Mouse (Mus musculus) activated CD4-positive, CD25-positive, alpha-beta regulatory T cell (primary cell): Measurements from ENCODE around the gene Gm5580. TPM values are rescaled to one million over a fixed set of nuclear protein-coding genes. Genes with fewer than 3 reads are reported as not detected.

Experiments used
- polyA plus RNA-seq, 2 experiments: library from polyadenylated mRNA; unstranded; fragments of 100-300 nt; shearing (Covaris generic); gene quantifications; one replicate each; pipeline ENCODE4 v1.2.1; 2017

The Gm5580 gene
- under 1 TPM; 0.47 to 0.55 TPM for polyA plus RNA-seq

DNA sequence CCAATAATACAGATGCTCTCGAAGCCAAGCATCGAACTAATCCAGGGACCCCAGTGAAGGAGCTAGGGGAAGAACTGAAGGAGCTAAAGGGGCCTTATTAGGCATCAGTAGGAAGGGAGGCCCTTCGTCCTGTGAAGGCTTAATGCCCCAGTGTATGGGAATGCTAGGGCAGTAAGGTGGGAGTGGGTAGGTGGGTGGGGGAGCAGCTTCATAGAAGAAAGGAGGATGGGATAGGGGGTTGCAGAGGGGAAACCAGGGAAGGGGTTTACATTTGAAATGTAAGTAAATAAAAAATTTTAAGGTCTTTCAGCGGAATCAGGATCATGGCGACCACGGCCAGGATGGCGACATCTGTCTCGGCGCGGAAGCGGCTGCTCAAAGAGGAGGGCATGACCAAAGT, at the start of gene Gm5580:
Gm5580 (plus strand) TSS at position 301 of the 400 bp plus-strand sequence.

DNA sequence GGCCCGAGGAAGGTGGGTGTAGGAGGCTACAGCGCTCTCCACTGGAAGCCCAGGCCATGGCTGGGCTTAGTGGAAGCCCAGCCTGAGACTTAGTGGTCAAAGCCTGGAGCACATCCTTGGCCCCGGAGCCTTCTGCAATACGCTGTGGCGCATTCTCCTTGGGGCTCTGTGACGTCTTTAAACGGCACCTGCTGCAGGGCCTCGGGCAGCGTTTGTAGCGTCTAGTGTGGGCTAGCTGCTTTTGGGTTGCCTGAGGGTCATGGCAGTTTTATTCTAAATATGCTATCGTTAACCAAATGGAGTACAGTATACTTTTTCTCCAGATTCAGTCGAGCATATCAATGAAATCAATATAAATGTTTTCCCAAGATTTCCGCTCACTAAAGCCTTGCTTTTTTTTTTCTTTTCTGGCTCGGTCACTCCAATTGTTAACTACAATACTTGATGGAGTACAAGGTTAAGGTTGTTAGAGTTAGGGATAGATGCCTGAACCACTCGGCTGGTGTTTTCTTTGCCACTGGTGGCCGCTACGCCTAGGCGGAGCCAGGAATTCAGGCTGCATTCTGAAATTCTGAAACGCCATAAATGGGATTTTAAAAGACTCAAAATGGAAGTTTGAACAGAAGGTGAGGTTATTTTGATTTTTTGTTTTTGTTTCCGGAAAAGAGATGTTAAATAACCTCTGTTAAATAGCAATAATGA, 44.5 kb upstream of the Gm5580 start, which contains the start of gene Olfr212:
Olfr212 (plus strand) TSS at position 215 of the 702 bp plus-strand sequence.

DNA sequence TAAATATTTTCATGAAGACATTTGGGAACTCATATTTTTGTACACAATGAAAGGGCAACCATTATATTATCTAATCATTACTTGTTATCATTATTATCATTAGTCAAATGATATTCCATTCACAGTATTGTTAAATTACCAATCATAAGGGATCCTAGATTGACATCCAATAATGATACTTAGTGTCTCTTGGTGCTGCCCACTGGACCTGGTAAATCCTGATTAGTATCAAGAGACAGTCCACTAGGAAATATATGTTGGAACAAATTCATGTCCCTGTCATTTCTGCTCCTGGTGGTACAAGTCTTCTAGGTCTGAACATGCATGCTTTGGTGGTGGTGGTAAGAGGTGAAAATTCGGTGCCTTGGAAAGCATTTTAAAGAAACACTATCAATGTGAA, 12.8 kb upstream of the Gm5580 start, which contains the start of gene Olfr213:
Olfr213 (plus strand) TSS at position 301 of the 400 bp plus-strand sequence.

DNA sequence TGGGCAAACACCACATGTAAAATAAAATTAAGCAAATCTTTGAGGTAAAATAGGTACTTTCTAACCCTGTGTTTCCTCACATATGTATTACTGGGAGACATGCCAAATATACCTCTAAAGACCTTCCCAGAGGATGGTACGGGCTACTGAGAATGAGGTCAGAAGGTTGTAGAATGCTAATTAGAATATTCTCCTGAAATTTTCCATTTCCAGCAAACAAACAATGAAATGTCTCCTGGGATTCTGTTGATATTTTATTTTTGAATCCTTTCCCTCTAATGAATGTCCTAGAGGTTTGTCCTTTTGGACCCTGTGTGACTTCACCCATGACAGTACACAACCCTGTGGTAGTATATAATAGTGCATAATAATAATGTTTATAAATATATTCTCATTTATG, 3.0 kb downstream of the Gm5580 start, which contains the start of gene Olfr214:
Olfr214 (plus strand) TSS at position 301 of the 400 bp plus-strand sequence.

DNA sequence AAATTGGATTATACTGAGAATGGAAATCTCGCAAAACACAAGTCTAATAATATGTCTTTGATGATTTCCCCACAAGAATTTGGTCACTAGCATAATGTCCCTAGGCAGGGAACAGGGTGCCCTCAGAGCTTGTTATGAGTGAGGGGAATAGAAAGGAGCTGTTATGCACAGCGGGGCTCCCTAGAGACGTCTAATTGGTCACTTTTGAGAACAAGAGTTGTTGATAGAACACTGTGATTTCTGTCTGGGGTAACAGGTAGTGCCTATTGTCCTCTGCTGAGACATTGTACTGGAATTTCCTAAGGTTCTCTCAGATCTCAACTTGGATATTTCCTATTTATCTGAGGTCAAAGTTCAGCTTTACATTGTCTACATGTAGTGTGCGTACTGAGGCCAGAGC, 33.2 kb downstream of the Gm5580 start, which contains the start of gene Olfr215:
Olfr215 (minus strand) TSS at position 101 of the 400 bp plus-strand sequence.

Other genes starting within 250 kb of the Gm5580 start
- 1 to 10 TPM; 1.5 to 4.4 TPM for gene March8, start 213.1 kb upstream of the Gm5580 start, polyA plus RNA-seq
- under 1 TPM in 1 of 2 experiments, not detected in 1; 0.15 TPM for gene Alox5, start 90.0 kb upstream of the Gm5580 start, polyA plus RNA-seq
- not detected for gene Olfr211, start 62.0 kb upstream of the Gm5580 start, polyA plus RNA-seq
- gene Olfr212, start 44.6 kb upstream of the Gm5580 start, polyA plus RNA-seq = under 1 TPM in 1 of 2 experiments, not detected in 1; 0.12 TPM
- not detected for gene Olfr213, start 12.7 kb upstream of the Gm5580 start, polyA plus RNA-seq
- gene Olfr214, start 3.1 kb downstream of the Gm5580 start, polyA plus RNA-seq = not detected
- under 1 TPM in 1 of 2 experiments, not detected in 1; 0.43 TPM for gene Olfr215, start 33.1 kb downstream of the Gm5580 start, polyA plus RNA-seq
- gene Zfp422, start 77.9 kb downstream of the Gm5580 start, polyA plus RNA-seq = 10 to 100 TPM; 27.9 to 39.6 TPM
- not detected for gene Depp1, start 99.5 kb downstream of the Gm5580 start, polyA plus RNA-seq
- 1 to 10 TPM; 1.4 to 1.6 TPM for gene Rassf4, start 122.8 kb downstream of the Gm5580 start, polyA plus RNA-seq
- under 1 TPM; 0.04 to 0.09 TPM for gene Tmem72, start 165.8 kb downstream of the Gm5580 start, polyA plus RNA-seq